Mouse (Mus musculus): ENCODE results near the gene Lamb3.

Gene Lamb3

DNA sequence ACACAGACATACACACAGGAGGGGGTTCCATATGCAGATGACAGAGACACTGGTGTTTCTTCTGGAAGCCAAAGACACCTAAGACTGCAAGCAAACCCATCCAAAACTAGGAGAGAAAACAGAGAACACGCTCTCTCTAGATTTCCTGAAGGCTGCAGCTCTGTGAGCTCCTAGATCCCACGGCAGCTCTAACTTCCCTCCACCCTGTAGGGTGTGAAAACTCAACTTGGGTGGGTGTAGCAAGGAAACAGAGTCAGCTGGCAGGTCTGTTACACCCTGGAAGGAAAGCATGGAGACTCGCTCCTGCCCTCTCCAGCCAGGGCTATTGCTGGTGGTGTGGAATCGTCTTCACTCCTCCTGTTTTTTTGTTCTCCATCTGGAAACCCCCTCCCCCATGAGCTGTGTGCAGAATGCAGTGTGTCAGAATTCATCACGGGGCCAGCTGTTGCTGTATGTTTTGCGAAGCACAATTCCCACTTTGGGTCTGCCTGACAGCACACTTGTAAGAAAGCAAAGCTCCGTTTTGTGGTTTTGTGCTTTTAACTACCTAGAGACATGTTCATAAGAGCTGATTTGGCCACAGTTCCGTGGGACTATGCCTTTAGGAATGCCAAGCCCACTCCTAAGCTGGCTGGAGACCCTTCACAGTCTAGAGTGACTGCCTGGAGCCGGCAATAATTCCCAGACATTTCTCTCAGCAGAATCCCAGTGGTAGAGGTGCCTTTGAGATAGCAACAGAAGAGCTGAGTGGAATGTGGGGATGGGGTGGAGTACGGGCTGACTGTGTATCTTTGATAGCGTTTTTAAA lies 174.3 kb downstream of the Lamb3 start:
- peak; percentile 42 to 63 for DNase-seq (ENCODE audit: low spot score in 2 of 2)

DNA sequence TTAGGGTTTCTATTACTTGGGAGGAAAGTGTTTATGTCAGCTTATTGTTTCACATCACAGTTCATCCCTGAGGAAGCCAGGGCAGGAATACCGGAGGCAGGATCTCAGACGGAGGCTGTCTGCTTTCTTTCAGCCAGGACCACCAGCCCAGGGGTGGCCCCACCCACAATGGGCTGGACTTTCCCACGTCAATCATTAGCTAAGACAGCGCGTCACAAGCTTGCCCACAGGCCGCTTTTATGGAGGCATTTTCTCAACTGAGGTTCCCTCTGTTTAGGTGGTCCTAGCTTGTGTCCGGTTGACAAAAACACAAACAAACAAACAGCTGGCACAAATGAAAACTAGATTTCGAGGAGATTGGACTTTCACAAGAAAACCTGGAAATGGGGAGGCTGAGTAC lies 174.9 kb downstream of the Lamb3 start:
- no peak for DNase-seq (ENCODE audit: low spot score in 2 of 2)

DNA sequence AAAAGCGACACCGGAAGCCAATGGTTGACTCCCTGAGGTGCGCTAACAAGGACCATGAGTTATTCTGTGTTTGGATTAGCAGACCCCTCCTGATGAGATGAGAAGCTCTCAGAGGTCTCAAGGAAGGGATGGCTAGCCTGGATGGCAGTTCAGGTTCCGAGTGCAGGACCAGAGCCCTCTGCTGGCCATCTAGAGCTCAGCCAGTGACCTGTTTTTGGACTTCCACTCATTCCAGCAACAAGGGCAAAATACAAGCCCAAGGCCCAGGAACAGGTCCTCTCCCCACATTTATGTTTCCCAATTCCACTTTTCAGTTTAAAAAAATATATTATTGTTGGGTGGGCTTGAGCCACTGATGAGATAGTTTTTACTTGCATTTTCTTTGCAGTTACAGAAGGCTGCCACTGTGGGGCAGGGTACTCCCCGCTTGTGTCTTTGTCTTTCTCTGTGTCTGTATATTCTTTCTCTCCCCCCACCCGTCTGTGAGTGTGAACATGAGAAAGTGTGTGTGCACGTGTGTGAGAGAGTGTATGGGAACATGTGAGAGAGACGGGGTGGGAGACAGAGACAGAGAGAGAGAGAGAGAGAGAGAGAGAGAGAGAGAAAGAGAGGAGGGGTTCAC lies 175.5 kb downstream of the Lamb3 start:
- peak; percentile 51 for DNase-seq (ENCODE audit: low spot score in 2 of 2)

DNA sequence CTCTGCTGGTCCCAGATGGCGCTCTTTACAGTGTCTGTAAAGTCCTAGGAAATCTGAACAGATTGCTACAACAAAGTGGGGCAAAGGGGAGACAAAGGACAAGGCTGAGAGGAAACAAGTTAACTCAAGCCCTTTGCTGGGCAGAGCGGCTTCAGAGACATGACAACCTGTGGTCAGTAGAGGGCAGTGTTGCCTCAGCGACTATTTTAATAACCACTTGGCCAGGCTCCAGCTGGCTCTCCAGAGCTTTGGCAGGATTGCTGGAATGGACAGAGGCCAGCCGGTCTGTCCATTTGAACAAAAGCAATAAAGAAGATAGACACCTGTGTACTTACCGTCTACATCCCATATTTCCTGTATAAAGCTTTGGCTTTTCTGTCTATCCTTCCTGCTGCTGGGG lies 178.6 kb downstream of the Lamb3 start:
- peak; percentile 83 to 89 for DNase-seq (ENCODE audit: low spot score in 2 of 2)

DNA sequence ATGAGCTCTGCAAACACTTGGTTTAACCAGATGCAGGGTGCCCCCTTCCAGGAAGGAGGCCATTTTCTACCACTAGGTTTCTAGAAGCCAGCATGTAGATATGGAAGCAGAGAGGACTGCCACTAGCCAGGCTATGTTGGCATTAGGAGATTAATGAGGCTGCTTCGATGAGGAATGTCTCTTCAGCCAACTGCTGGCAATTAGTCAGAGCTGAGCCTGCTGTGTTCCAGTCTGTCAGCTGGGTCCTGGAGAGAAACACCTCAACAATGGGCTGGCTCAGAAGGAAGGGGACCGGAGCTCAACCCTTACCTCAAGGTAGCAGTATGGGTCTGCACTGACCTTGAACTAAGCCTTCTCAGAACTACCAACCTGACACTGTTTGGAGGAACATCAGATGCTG lies 179.7 kb downstream of the Lamb3 start:
- no peak for DNase-seq (ENCODE audit: low spot score in 2 of 2)

DNA sequence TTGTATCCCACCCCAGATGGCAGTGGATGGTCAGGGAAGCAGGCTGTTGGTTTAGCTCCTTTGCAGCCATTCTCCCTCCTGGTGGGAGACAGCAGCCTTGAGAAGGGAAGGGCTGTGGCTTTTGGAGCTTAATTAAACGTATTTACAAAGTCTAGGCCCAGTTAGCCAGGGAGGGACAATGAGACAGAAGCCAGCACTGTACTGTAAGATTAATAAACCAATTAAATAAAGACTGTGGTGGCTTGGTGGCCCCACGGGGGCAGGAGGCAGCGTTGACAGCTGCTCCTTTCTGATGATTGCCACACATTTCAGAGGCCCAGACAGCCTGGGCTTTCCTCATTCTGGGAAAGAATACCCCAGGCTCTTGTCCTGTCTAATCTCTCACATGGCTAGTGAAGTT lies 182.0 kb downstream of the Lamb3 start:
- no peak for DNase-seq (ENCODE audit: low spot score in 2 of 2)

DNA sequence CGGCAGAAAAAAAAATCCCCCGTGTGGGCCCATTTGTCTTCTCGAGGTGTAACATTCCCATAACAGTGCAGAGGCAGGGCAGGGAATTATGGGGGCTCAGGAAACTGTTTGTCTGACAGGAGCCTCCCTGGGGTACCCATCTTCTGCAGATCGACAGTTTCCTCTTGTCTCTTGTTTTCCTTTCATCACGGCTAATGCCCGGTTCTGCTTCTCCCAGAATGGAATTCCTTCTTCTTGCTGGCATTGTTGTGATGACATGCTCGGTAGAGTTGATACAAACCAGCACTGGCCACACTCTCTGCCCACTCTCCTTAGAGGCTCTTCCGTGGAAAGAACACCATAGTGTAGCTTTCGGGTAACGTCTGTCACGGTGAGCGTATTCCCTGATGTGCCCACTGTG lies 182.5 kb downstream of the Lamb3 start:
- DNase-seq (ENCODE audit: low spot score in 2 of 2) = no peak

DNA sequence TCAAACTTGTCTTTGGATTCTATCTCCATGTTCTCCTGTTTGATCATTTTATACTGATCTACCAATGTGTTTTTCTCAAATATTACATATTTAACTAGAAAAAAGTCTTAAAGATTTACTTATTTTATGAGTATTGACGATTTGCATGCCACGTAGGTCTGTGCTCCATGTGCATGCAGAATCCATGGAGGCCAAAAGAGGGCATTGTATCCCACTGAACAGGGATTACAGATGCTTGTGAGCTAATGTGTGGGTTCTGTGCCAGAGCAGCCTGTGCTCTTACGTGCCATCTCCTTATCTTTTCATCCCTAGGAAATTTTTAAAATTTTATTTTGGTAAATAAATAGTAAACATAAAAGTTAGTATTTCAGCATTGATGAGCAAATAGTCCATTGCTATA lies 184.8 kb downstream of the Lamb3 start:
- DNase-seq (ENCODE audit: low spot score in 2 of 2) = no peak
